Mouse (Mus musculus): ENCODE results near the gene Vmn1r148.
"Not testable (repeated sequence)": the region's sequence is repeated elsewhere in the genome, so short reads cannot be mapped to it uniquely, and the experiment has no call there.

Vmn1r148 gene

DNA sequence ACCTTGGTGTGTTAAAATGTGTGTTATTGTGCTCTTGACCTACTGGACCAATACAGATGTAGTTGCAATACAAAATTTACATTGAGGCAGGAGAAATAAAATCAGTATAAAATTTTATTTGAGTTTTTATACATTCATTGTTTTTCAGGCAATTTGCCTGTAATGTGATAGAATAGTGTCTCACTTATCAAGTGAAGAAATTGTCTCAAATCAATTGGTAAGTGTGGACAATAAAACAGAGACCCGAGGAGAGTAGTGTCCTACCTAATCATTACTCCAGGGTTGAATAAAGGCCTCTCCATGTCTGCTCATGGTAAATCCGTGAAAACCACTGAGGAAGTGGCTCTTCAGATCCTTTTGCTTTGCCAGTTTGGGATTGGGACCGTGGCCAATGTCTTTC is at the start of gene Vmn1r148:
Vmn1r148 (plus strand) TSS at position 301 of the 400 bp plus-strand sequence.
- DNase-seq = not testable (repeated sequence)

DNA sequence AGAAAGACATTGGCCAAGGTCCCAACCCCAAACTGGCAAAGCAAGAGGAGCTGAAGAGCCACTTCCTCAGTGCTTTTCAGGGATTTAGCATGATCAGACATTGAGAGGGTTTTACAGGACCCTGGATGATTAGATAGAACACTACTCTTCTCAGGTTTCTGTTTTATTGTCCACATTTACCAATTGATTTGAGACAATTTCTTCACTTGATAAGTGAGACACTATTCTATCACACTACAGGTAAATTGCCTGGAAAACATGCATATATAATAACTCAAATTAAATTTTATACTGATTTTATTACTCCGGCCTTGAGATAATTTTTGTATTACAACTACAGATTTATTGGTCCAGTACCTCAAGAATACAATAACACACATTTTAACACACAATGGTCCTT is 42.4 kb upstream of the Vmn1r148 start, which contains the start of gene Gm8660:
Gm8660 (minus strand) TSS at position 101 of the 400 bp plus-strand sequence.
- DNase-seq = not testable (repeated sequence)

DNA sequence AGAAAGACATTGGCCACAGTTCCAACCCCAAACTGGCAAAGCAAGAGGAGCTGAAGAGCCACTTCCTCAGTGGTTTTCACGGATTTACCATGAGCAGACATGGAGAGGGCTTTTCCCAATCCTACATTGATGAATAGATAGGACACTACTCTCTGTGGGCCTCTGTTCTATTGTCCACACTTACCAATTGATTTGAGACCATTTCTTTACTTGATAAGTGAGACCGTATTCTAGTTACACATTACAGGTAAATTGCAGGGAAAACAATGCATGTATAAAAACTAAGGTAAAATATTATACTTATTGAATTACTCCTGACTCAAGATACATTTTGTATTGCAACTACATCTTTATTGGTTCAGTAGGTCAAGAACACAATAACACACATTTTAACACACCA is 24.7 kb downstream of the Vmn1r148 start, which contains the start of gene Vmn1r149:
Vmn1r149 (minus strand) TSS at position 101 of the 400 bp plus-strand sequence.
- not testable (repeated sequence) for DNase-seq

DNA sequence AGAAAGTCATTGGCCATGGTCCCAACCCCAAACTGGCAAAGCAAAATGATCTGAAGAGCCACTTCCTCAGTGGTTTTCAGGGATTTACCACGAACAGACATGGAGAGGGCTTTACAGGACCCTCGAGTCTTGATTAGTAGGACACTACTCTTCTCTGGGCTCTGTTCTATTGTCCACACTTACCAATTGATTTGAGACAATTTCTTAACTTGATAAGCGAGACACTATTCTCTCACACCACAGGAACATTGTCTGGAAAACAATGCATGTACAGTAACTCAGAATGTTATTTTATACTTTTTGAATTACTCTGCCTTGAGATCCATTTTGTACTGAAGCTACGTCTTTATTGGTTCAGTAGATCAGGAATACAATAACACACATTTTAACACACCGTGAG is 50.6 kb downstream of the Vmn1r148 start, which contains the start of gene Gm10665:
Gm10665 (minus strand) TSS at position 101 of the 400 bp plus-strand sequence.
- DNase-seq = not testable (repeated sequence)

Data from cerebellum, postnatal 10 days (tissue).